Mouse (Mus musculus): ENCODE results near the gene Zc3h12d. TPM values are rescaled to one million over a fixed set of nuclear protein-coding genes. Genes with fewer than 3 reads are reported as not detected.

The Zc3h12d gene
- polyA plus RNA-seq, 1 experiment from 2014 or later: 0.05 TPM

GRCm38 (mm10) chr10:7843181-7843580 lies 10.9 kb downstream of the Zc3h12d start:
- Histone ChIP-seq H3K27me3 (ENCODE audit: control insufficient read depth, insufficient read depth, low read length) (no peaks in the 10 kb centered on the region), H3K4me2 (replicated peaks; ENCODE audit: low read depth, low read length) (no peak overlapping the region), H3K36me3 (ENCODE audit: control insufficient read depth, insufficient read depth, low read length) (no peaks in the 10 kb centered on the region), H3K27ac (ENCODE audit: low read depth, low read length) (no peak overlapping the region), H3K4me3 (ENCODE audit: low read depth, low read length) (no peak overlapping the region), H3K4me1 (replicated peaks; ENCODE audit: control insufficient read depth, insufficient read depth, low read length) (no peaks in the 10 kb centered on the region), H3K9ac (ENCODE audit: low read depth, low read length) (no peak overlapping the region), H3K9me3 (ENCODE audit: control insufficient read depth, low read length) (no peaks in the 10 kb centered on the region)
- 93% methylated on average over 4 of the region's 4 CpGs for WGBS
- ATAC-seq (ENCODE audit: low FRiP score) (no peak), DNase-seq (ENCODE audit: low spot score) (no peak)

DNA sequence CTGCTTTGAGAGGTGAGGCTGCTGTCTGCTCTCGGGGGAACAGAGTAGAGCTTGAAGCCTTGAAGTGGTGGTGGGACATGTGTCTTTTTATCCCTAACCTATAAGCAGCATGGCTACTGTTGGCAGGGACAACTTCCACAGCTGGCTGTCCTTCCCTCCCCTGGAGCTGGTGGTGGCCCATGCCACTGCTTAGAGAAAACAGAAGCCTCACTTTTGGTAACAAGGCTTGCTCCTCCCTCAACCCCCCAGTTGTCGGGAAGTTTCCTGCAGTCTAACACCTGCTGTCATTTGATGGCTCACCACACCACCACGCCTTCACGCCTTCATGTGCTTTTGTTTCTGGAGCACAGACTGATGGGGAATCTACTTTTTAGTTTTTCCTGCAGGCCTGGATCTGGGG lies 11.9 kb downstream of the Zc3h12d start:
- Histone ChIP-seq H3K9me3 (ENCODE audit: control insufficient read depth, low read length) (no peaks in the 10 kb centered on the region), H3K27ac (ENCODE audit: low read depth, low read length) (no peak overlapping the region), H3K36me3 (ENCODE audit: control insufficient read depth, insufficient read depth, low read length) (no peaks in the 10 kb centered on the region), H3K4me2 (replicated peaks; ENCODE audit: low read depth, low read length) (no peak overlapping the region), H3K4me3 (ENCODE audit: low read depth, low read length) (no peak overlapping the region), H3K9ac (ENCODE audit: low read depth, low read length) (no peak overlapping the region), H3K27me3 (ENCODE audit: control insufficient read depth, insufficient read depth, low read length) (no peaks in the 10 kb centered on the region), H3K4me1 (replicated peaks; ENCODE audit: control insufficient read depth, insufficient read depth, low read length) (no peaks in the 10 kb centered on the region)
- no peak for DNase-seq (ENCODE audit: low spot score)
- 78% methylated on average over 4 of the region's 4 CpGs for WGBS
- no peak for ATAC-seq (ENCODE audit: low FRiP score)

DNA sequence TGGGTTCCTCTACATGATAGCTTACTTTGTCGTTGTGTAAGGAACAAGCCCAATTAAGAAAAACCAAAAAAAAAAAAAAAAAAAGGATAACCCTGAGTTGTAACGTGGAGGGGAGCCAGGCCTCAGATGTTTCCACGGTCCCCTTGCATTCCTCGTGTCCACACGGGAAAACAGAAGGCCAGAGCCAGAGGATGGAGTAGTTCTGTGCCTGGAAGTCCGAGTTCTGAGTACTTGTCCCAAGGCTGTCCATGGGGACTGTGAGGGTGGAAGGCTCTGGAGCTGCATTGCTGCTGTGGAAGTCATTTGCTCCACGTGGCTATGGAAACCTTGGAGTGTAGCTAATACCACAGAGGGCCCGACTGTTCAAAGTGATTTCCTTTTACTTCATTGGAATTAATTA lies 12.9 kb downstream of the Zc3h12d start:
- no peak overlapping the region for H3K4me3 ChIP-seq (ENCODE audit: low read depth, low read length)
- 79% methylated on average over 8 of the region's 8 CpGs for WGBS
- H3K36me3 ChIP-seq (ENCODE audit: control insufficient read depth, insufficient read depth, low read length): no peaks in the 10 kb centered on the region
- no peaks in the 10 kb centered on the region for H3K9me3 ChIP-seq (ENCODE audit: control insufficient read depth, low read length)
- no peaks in the 10 kb centered on the region for H3K27me3 ChIP-seq (ENCODE audit: control insufficient read depth, insufficient read depth, low read length)
- no peak overlapping the region for H3K9ac ChIP-seq (ENCODE audit: low read depth, low read length)
- no peak overlapping the region for H3K4me2 ChIP-seq (replicated peaks; ENCODE audit: low read depth, low read length)
- no peak for ATAC-seq (ENCODE audit: low FRiP score)
- H3K27ac ChIP-seq (ENCODE audit: low read depth, low read length): no peak overlapping the region
- H3K4me1 ChIP-seq (replicated peaks; ENCODE audit: control insufficient read depth, insufficient read depth, low read length): no peaks in the 10 kb centered on the region
- DNase-seq (ENCODE audit: low spot score): no peak

DNA sequence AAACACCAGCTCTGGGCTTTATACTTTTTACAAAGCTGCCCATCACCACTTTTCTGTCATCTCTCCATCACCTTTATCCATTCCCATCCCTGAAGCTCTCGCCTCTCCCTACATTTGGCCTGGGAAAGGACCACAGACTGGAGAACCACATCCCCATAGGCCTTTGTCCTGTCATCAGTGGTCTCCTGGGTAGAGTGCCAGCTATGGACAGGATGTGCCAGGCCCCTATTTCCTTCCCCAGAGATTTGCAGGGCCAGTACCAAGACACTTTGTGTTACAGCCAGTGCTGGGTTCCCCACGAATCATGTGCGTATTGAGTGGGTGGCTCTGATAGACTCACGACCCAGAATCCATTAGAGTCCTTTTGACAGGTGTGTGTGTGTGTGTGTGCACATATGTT lies 13.7 kb downstream of the Zc3h12d start:
- 91% methylated on average over 4 of the region's 4 CpGs for WGBS
- no peaks in the 10 kb centered on the region for H3K27me3 ChIP-seq (ENCODE audit: control insufficient read depth, insufficient read depth, low read length)
- no peaks in the 10 kb centered on the region for H3K9me3 ChIP-seq (ENCODE audit: control insufficient read depth, low read length)
- H3K9ac ChIP-seq (ENCODE audit: low read depth, low read length): no peak overlapping the region
- DNase-seq (ENCODE audit: low spot score) (no peak), ATAC-seq (ENCODE audit: low FRiP score) (no peak)
- no peak overlapping the region for H3K4me2 ChIP-seq (replicated peaks; ENCODE audit: low read depth, low read length)
- H3K27ac ChIP-seq (ENCODE audit: low read depth, low read length): no peak overlapping the region
- H3K4me3 ChIP-seq (ENCODE audit: low read depth, low read length): no peak overlapping the region
- no peaks in the 10 kb centered on the region for H3K36me3 ChIP-seq (ENCODE audit: control insufficient read depth, insufficient read depth, low read length)
- H3K4me1 ChIP-seq (replicated peaks; ENCODE audit: control insufficient read depth, insufficient read depth, low read length): no peaks in the 10 kb centered on the region

DNA sequence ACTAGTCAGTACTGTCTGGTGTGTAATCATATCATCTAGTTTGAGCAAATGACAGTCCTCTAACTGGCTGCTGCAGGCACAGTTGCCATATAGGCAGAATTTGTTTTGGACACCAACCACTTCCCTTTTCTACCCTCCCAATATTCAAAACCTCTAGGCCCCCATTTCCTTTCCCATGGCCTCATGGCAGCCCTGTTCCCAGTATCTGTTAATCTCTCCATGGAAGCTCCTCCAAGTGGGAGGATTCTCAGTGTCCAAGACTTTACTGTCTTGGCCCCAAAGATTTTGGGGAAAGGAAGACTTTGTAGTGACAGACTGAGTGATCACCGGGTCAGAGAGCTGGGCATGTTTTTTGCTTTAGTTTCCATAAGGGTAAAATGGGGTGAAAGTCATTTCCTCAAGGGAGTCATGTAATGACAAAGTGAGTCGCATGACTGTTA lies 14.9 kb downstream of the Zc3h12d start:
- Histone ChIP-seq H3K9me3 (ENCODE audit: control insufficient read depth, low read length) (no peaks in the 10 kb centered on the region), H3K4me2 (replicated peaks; ENCODE audit: low read depth, low read length) (no peak overlapping the region), H3K36me3 (ENCODE audit: control insufficient read depth, insufficient read depth, low read length) (no peaks in the 10 kb centered on the region), H3K4me1 (replicated peaks; ENCODE audit: control insufficient read depth, insufficient read depth, low read length) (no peaks in the 10 kb centered on the region), H3K4me3 (ENCODE audit: low read depth, low read length) (no peak overlapping the region), H3K27ac (ENCODE audit: low read depth, low read length) (no peak overlapping the region), H3K27me3 (ENCODE audit: control insufficient read depth, insufficient read depth, low read length) (no peaks in the 10 kb centered on the region), H3K9ac (ENCODE audit: low read depth, low read length) (no peak overlapping the region)
- 83% methylated on average over 2 of the region's 2 CpGs for WGBS
- DNase-seq (ENCODE audit: low spot score) (no peak), ATAC-seq (ENCODE audit: low FRiP score) (no peak)

GRCm38 (mm10) chr10:7851891-7852290 lies 19.6 kb downstream of the Zc3h12d start:
- no peaks in the 10 kb centered on the region for H3K36me3 ChIP-seq (ENCODE audit: control insufficient read depth, insufficient read depth, low read length)
- H3K27me3 ChIP-seq (ENCODE audit: control insufficient read depth, insufficient read depth, low read length): no peaks in the 10 kb centered on the region
- ATAC-seq (ENCODE audit: low FRiP score) (no peak), DNase-seq (ENCODE audit: low spot score) (no peak)
- no peak overlapping the region for H3K4me3 ChIP-seq (ENCODE audit: low read depth, low read length)
- H3K4me2 ChIP-seq (replicated peaks; ENCODE audit: low read depth, low read length): no peak overlapping the region
- H3K9me3 ChIP-seq (ENCODE audit: control insufficient read depth, low read length): no peaks in the 10 kb centered on the region
- 71% methylated on average over 3 of the region's 3 CpGs for WGBS
- no peak overlapping the region for H3K9ac ChIP-seq (ENCODE audit: low read depth, low read length)
- H3K4me1 ChIP-seq (replicated peaks; ENCODE audit: control insufficient read depth, insufficient read depth, low read length): no peaks in the 10 kb centered on the region
- no peak overlapping the region for H3K27ac ChIP-seq (ENCODE audit: low read depth, low read length)

DNA sequence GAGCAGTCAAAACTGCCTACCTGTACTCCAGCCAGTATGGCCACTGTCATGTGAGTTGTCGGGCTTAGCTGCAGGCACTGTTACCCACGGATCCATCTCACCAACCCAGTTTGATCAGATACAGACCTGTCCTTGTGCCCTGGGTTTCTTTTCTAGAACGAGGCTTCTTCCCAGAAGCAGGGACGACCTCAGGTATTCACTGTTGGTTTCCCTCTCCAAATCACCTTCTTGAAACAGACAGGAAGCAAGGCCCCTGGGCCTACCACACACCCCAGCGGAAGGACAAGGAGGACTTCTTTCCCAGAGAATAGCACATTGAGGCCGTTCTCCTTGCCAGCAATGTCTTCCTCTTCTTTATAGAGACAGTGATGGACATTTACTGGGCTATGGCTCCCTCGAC lies 28.2 kb downstream of the Zc3h12d start:
- no peak for DNase-seq (ENCODE audit: low spot score)
- Histone ChIP-seq H3K36me3 (ENCODE audit: control insufficient read depth, insufficient read depth, low read length) (no peaks in the 10 kb centered on the region), H3K4me3 (ENCODE audit: low read depth, low read length) (no peak overlapping the region), H3K27ac (ENCODE audit: low read depth, low read length) (no peak overlapping the region), H3K9ac (ENCODE audit: low read depth, low read length) (no peak overlapping the region), H3K4me2 (replicated peaks; ENCODE audit: low read depth, low read length) (no peak overlapping the region), H3K9me3 (ENCODE audit: control insufficient read depth, low read length) (no peaks in the 10 kb centered on the region), H3K4me1 (replicated peaks; ENCODE audit: control insufficient read depth, insufficient read depth, low read length) (no peaks in the 10 kb centered on the region), H3K27me3 (ENCODE audit: control insufficient read depth, insufficient read depth, low read length) (no peaks in the 10 kb centered on the region)
- WGBS: 94% methylated on average over 7 of the region's 7 CpGs
- no peak for ATAC-seq (ENCODE audit: low FRiP score)

GRCm38 (mm10) chr10:7861259-7861936 lies 29.1 kb downstream of the Zc3h12d start:
- no peak overlapping the region for H3K27ac ChIP-seq (ENCODE audit: low read depth, low read length)
- DNase-seq (ENCODE audit: low spot score) (no peak), ATAC-seq (ENCODE audit: low FRiP score) (no peak)
- H3K27me3 ChIP-seq (ENCODE audit: control insufficient read depth, insufficient read depth, low read length): no peaks in the 10 kb centered on the region
- H3K36me3 ChIP-seq (ENCODE audit: control insufficient read depth, insufficient read depth, low read length): no peaks in the 10 kb centered on the region
- no peak overlapping the region for H3K4me3 ChIP-seq (ENCODE audit: low read depth, low read length)
- WGBS: 86% methylated on average over 14 of the region's 14 CpGs
- H3K9me3 ChIP-seq (ENCODE audit: control insufficient read depth, low read length): no peaks in the 10 kb centered on the region
- no peak overlapping the region for H3K9ac ChIP-seq (ENCODE audit: low read depth, low read length)
- no peaks in the 10 kb centered on the region for H3K4me1 ChIP-seq (replicated peaks; ENCODE audit: control insufficient read depth, insufficient read depth, low read length)
- H3K4me2 ChIP-seq (replicated peaks; ENCODE audit: low read depth, low read length): no peak overlapping the region

DNA sequence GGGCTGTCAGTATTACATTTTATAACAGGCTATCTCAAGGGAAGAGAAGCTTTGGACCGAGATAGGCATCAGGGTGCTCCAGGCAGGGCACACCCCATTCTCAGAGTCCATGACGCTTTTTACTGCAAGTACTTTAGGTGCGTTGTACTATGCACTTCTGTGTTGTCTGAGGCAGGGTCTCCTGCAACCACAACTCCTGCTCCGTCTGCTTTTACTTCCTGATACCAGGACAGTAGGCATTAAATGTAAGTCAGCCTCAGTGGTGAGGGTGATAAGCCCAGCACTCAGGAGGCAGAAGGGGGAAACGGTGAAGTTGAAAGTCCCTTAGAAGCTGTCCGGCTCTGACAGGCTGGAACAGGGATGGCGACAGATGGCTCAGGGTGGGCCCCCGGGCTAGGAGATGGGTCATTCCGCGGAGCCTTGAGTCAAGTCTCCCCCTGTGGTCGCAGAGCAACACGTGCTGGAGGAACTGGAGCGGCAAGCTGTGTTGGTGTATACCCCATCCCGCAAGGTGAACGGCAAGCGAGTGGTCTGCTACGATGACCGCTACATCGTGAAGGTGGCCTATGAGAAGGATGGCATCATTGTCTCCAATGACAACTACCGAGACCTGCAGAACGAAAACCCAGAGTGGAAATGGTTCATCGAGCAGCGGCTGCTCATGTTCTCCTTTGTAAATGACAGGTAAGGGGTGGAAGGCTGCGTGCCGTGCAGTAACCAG lies 29.8 kb downstream of the Zc3h12d start:
- H3K27me3 ChIP-seq (ENCODE audit: control insufficient read depth, insufficient read depth, low read length): no peaks in the 10 kb centered on the region; the same call in 1 of the 2 replicates
- ATAC-seq (ENCODE audit: low FRiP score) (no peak), DNase-seq (ENCODE audit: low spot score) (no peak)
- H3K4me3 ChIP-seq (ENCODE audit: low read depth, low read length): no peak overlapping the region
- no peak overlapping the region for H3K4me2 ChIP-seq (replicated peaks; ENCODE audit: low read depth, low read length)
- no peaks in the 10 kb centered on the region for H3K9me3 ChIP-seq (ENCODE audit: control insufficient read depth, low read length)
- no peaks in the 10 kb centered on the region for H3K4me1 ChIP-seq (replicated peaks; ENCODE audit: control insufficient read depth, insufficient read depth, low read length)
- H3K27ac ChIP-seq (ENCODE audit: low read depth, low read length): no peak overlapping the region
- 88% methylated on average over 24 of the region's 25 CpGs for WGBS
- H3K9ac ChIP-seq (ENCODE audit: low read depth, low read length): no peak overlapping the region
- no peaks in the 10 kb centered on the region for H3K36me3 ChIP-seq (ENCODE audit: control insufficient read depth, insufficient read depth, low read length)

Measured in hindbrain, embryonic 11.5 days (tissue).